Mouse (Mus musculus) stomach, postnatal 0 days (tissue): ENCODE measurements at regions not wholly inside any gene's neighbourhood (a gene's known extent, or its start where the extent isn't known, plus 50 kb on each side); places are given as distances from the start of the nearest gene placed in this dataset.

Experiments
- ATAC-seq: fragments of 200-750 bp; cut with Nextera tagmentation; 2 replicates; pipeline ENCODE4 v1.8.0; 2017; ENCODE audit not compliant: low FRiP score, low TSS enrichment
- DNase-seq: peaks from one replicate; pipeline ENCODE4 v3.0.0-alpha.2; 2016; ENCODE audit warnings: low spot score
- H3K27ac ChIP-seq: fragments of 300-500 bp; sonication (generic); replicated peaks from 2 replicates; pipeline ENCODE4 v1.5.1; 2014; ENCODE audit warnings: mild to moderate bottlenecking, control low read depth
- H3K27me3 ChIP-seq: fragments of 300-500 bp; sonication (generic); 2 replicates; pipeline ENCODE4 v1.6.1; 2014; ENCODE audit warnings: low read length; ENCODE audit not compliant: control insufficient read depth, insufficient read depth
- H3K36me3 ChIP-seq: fragments of 300-500 bp; sonication (generic); 2 replicates; pipeline ENCODE4 v1.6.1; 2014; ENCODE audit warnings: low read length, mixed read lengths; ENCODE audit not compliant: control insufficient read depth, insufficient read depth
- H3K4me1 ChIP-seq: fragments of 300-500 bp; sonication (generic); replicated peaks from 2 replicates; pipeline ENCODE4 v1.6.1; 2014; ENCODE audit warnings: antibody characterized with exemption; ENCODE audit not compliant: control insufficient read depth, insufficient read depth
- H3K4me2 ChIP-seq: fragments of 300-500 bp; sonication (generic); replicated peaks from 2 replicates; pipeline ENCODE4 v1.6.1; 2014; ENCODE audit warnings: low read depth, mild to moderate bottlenecking, control low read depth, moderate library complexity
- H3K4me3 ChIP-seq: fragments of 300-500 bp; sonication (generic); 2 replicates; pipeline ENCODE4 v1.5.1; 2014; ENCODE audit warnings: low read depth, low read length, control low read depth
- H3K9ac ChIP-seq: fragments of 300-500 bp; sonication (generic); 2 replicates; pipeline ENCODE4 v1.6.1; 2014; ENCODE audit warnings: mild to moderate bottlenecking, low read length, control low read depth, mixed read lengths
- H3K9me3 ChIP-seq: fragments of 300-500 bp; sonication (generic); 2 replicates; pipeline ENCODE4 v1.6.1; 2016; ENCODE audit warnings: low read length; ENCODE audit not compliant: control insufficient read depth
- CTCF ChIP-seq: IDR thresholded peaks from 2 replicates; pipeline ENCODE4 v1.5.1; 2016; ENCODE audit warnings: antibody characterized with exemption, low read depth, mild to moderate bottlenecking, moderate library complexity
- EP300 ChIP-seq: optimal IDR thresholded peaks from 2 replicates; pipeline ENCODE3; 2016; ENCODE audit warnings: antibody characterized with exemption
- WGBS: fragments of 180-500 bp; shearing (Covaris S2); extraction: QIAGEN DNeasy Blood & Tissue Kit; methylation state at CpG from one replicate; pipeline ENCODE4 v1.1.7; 2014; 5-methylcytosine and 5-hydroxymethylcytosine counted together

DNA sequence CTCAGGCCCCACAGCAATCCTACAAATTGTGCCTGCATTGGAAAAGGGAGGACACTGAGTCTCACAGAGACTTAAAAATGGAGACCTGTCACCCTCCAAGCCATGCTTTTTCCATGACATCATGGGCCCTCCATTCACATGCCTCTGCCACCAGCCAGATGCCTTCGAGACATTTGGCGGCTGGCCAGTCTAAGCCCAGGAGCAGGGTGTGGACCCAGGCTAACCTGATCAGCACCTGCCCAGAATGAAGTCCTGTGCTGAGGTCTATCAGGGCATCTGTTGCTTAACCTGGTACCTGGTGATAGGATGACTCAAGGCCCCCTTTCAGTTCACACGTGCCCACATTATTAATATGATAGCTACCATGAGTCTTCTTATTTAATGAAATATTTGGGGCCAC, 265.4 kb downstream of the Fam49a start:
- Histone ChIP-seq H3K4me2 (no peak overlapping the region), H3K9ac (no peak overlapping the region), H3K27ac (no peak overlapping the region), H3K4me1 (no peaks in the 10 kb centered on the region), H3K4me3 (no peak overlapping the region), H3K36me3 (no peaks in the 10 kb centered on the region), H3K27me3 (no peaks in the 10 kb centered on the region), H3K9me3 (no peaks in the 10 kb centered on the region)
- TF ChIP-seq EP300 (no peak), CTCF (no peak)
- ATAC-seq (peak; percentile 91), DNase-seq (peak; percentile 87)
- 52% methylated on average over 3 of the region's 3 CpGs for WGBS

DNA sequence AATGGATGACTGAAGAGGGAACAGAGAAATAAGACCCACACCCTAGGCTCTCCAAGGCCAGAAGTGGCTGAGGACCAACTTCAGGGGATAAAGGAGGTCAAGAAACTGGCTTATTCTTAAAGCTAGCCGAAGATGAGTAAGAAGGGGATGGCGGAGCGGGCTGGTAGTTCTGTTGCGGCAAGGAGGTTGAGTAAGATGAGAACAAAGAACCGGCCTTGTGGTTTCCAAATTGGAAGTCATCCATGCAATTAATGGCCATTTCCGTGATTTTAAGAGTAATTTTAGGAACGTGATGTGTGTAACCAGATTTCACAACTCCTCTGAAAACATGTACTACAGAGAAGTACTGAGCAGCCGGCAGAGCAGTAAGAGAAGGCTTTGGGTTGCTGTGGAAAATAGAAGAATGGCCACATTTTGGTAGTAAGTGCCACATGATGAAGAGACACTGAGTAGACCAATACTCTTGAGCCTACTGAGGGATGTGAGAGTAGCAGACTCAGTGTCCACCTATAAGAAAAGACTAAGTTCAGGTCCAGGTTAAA, 258.4 kb downstream of the Fam49a start:
- TF ChIP-seq EP300 (no peak), CTCF (no peak)
- Histone ChIP-seq H3K4me3 (no peak overlapping the region), H3K9ac (no peak overlapping the region), H3K36me3 (no peaks in the 10 kb centered on the region), H3K27me3 (no peaks in the 10 kb centered on the region), H3K9me3 (no peaks in the 10 kb centered on the region), H3K27ac (no peak overlapping the region), H3K4me1 (no peaks in the 10 kb centered on the region), H3K4me2 (no peak overlapping the region)
- 96% methylated on average over 8 of the region's 8 CpGs for WGBS
- ATAC-seq (no peak), DNase-seq (no peak)

GRCm38 (mm10) chr12:12518490-12519070, 256.6 kb downstream of the Fam49a start:
- H3K9me3 ChIP-seq = no peaks in the 10 kb centered on the region
- no peaks in the 10 kb centered on the region for H3K27me3 ChIP-seq
- TF ChIP-seq EP300 (no peak), CTCF (no peak)
- H3K27ac ChIP-seq = no peak overlapping the region
- ATAC-seq (no peak), DNase-seq (no peak)
- no peaks in the 10 kb centered on the region for H3K4me1 ChIP-seq
- WGBS = 40% methylated on average over 5 of the region's 5 CpGs
- H3K4me2 ChIP-seq = no peak overlapping the region
- H3K36me3 ChIP-seq = no peaks in the 10 kb centered on the region
- no peak overlapping the region for H3K9ac ChIP-seq
- no peak overlapping the region for H3K4me3 ChIP-seq

DNA sequence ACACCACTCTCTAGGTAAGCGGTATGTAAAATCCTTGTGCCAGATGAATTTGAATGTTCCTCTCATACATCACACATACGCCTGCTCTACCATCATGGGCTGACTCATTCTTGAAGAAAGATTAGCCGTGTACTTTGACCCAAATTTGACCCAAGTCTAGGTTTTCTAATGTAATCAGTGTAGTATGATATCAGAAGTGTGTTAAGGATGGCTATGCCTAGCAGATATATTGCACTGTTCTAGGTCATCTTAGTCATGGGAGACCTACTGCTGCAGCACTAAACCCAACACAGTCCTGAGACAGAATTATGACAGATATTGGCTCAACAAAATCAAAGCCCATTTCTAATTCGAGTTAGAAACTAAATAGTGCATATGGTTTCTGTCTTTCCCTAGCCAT, 255.1 kb downstream of the Fam49a start:
- Histone ChIP-seq H3K9me3 (no peaks in the 10 kb centered on the region), H3K27ac (no peak overlapping the region), H3K36me3 (no peaks in the 10 kb centered on the region), H3K4me3 (no peak overlapping the region), H3K4me2 (no peak overlapping the region), H3K9ac (no peak overlapping the region), H3K4me1 (no peaks in the 10 kb centered on the region), H3K27me3 (no peaks in the 10 kb centered on the region)
- TF ChIP-seq CTCF (no peak), EP300 (no peak)
- DNase-seq = no peak
- WGBS = 65% methylated on average over 4 of the region's 4 CpGs
- ATAC-seq = peak; percentile 77

DNA sequence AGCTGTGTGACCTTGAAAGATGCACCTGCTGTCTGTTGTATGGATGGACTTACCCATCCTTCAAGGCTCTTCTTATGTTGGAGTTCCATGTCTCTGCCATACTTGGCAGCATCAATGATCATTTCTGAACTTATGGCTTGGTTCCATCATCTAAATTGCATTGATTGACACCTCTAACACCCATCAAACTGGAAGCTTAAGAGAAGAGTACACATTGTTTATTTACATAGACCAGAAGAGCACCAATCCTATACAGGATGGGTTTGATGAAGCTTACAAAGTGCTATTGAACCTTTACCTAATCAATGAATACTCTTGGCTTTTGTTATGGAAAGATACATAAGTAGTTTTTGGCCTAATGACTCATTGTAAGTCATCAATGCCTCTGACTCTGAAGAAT, 248.8 kb downstream of the Fam49a start:
- Histone ChIP-seq H3K4me3 (no peak overlapping the region), H3K36me3 (no peaks in the 10 kb centered on the region), H3K9me3 (no peaks in the 10 kb centered on the region), H3K4me2 (no peak overlapping the region), H3K9ac (no peak overlapping the region), H3K27me3 (no peaks in the 10 kb centered on the region), H3K27ac (no peak overlapping the region), H3K4me1 (no peaks in the 10 kb centered on the region)
- ATAC-seq = no peak
- TF ChIP-seq CTCF = no peak
- no peak for TF ChIP-seq EP300
- DNase-seq = no peak

DNA sequence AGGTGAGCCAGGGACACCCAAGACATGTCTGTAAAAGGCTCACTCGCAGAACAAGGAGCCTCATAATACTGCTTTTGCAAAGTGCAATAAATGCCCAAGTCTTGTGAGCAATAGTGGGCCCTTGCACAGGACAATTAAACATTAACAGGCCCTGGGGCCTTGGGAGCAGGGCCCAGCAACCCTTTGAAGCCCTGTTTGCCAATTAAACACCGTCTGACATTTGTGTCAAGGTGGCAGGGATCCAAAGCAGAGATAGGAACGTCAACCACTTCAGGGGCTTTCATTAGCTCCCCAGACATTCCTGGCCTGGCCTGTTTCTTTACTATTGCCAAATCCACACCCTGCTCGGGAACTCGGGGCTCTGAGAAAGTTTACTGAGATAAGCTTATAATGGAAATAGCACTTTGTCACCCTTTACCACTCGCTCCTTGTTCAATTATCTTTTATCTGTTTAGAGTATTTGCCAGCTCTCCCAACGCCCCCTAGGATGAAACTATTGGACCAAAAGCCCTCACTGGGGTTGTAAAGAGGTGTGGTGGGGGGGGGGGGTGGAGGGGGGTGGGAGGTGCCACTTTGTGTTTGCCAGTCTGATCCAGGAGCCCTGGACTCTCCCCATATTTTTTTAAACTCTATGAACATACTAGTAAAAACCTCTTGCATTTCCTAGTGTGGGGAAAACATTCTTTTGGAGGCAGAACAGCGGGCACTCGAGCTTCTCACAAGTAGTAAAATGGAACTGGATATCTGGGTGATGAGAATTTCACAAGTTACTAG, 247.4 kb downstream of the Fam49a start:
- no peak overlapping the region for H3K4me3 ChIP-seq
- H3K4me1 ChIP-seq = no peaks in the 10 kb centered on the region
- TF ChIP-seq CTCF = no peak
- H3K36me3 ChIP-seq = no peaks in the 10 kb centered on the region
- no peak overlapping the region for H3K4me2 ChIP-seq
- no peaks in the 10 kb centered on the region for H3K9me3 ChIP-seq
- DNase-seq (peak; percentile 87), ATAC-seq (peak; percentile 95)
- no peak overlapping the region for H3K9ac ChIP-seq
- no peaks in the 10 kb centered on the region for H3K27me3 ChIP-seq
- 30% methylated on average over 9 of the region's 9 CpGs for WGBS
- H3K27ac ChIP-seq = peak overlapping the region; percentile 56; the same call in 1 of the 2 replicates
